Mouse (Mus musculus) liver, embryonic 11.5 days (tissue): ENCODE data around the gene Prkar1a. TPM values are rescaled to one million over a fixed set of nuclear protein-coding genes. Genes with fewer than 3 reads are reported as not detected.

Source experiments
- ATAC-seq: fragments of 200-750 bp; cut with Nextera tagmentation; replicated peaks from 2 replicates; pipeline ENCODE4 v1.8.0; 2017; ENCODE audit warnings: moderate number of reproducible peaks, mild to moderate bottlenecking, moderate TSS enrichment, moderate library complexity; ENCODE audit not compliant: low FRiP score
- DNase-seq: peaks from one replicate; pipeline ENCODE4 v3.0.0-alpha.2; 2017; ENCODE audit warnings: low spot score
- H3K27ac ChIP-seq: fragments of 300-500 bp; sonication (generic); 2 replicates; pipeline ENCODE4 v1.5.1; 2014; ENCODE audit warnings: mild to moderate bottlenecking, low read depth, low read length, control low read depth
- H3K27me3 ChIP-seq: fragments of 300-500 bp; sonication (generic); replicated peaks from 2 replicates; pipeline ENCODE4 v1.6.1; 2014; ENCODE audit warnings: low read length, mixed read lengths; ENCODE audit not compliant: control insufficient read depth, insufficient read depth
- H3K36me3 ChIP-seq: fragments of 300-500 bp; sonication (generic); 2 replicates; pipeline ENCODE4 v1.6.1; 2014; ENCODE audit warnings: mild to moderate bottlenecking, low read length, moderate library complexity, mixed read lengths; ENCODE audit not compliant: control insufficient read depth, insufficient read depth
- H3K4me1 ChIP-seq: fragments of 300-500 bp; sonication (generic); replicated peaks from 2 replicates; pipeline ENCODE4 v1.6.1; 2014; ENCODE audit warnings: low read length, mixed read lengths; ENCODE audit not compliant: control insufficient read depth, insufficient read depth
- H3K4me2 ChIP-seq: fragments of 300-500 bp; sonication (generic); 2 replicates; pipeline ENCODE4 v1.6.1; 2014; ENCODE audit warnings: mild to moderate bottlenecking, control low read depth, moderate library complexity
- H3K4me3 ChIP-seq: fragments of 300-500 bp; sonication (generic); 2 replicates; pipeline ENCODE4 v1.5.1; 2014; ENCODE audit warnings: low read depth, low read length, control low read depth
- H3K9ac ChIP-seq: fragments of 300-500 bp; sonication (generic); 2 replicates; pipeline ENCODE4 v1.6.1; 2014; ENCODE audit warnings: low read depth, low read length, control low read depth
- H3K9me3 ChIP-seq: fragments of 300-500 bp; sonication (generic); 2 replicates; pipeline ENCODE4 v1.6.1; 2016; ENCODE audit warnings: low read length, inconsistent platforms, mixed read lengths; ENCODE audit not compliant: control insufficient read depth
- WGBS: fragments of 180-500 bp; shearing (Covaris S2); extraction: QIAGEN DNeasy Blood & Tissue Kit; methylation state at CpG from one replicate; pipeline ENCODE4 v1.1.7; 2014; 5-methylcytosine and 5-hydroxymethylcytosine counted together
- polyA plus RNA-seq: library from polyadenylated mRNA; unstranded; fragments of >200 nt; fragmentation: Nextera tagmentation; extraction: Ambion mirVana; gene quantifications from 2 replicates; pipeline ENCODE4 v1.2.1, GENCODE M21; 2014

Gene Prkar1a
- polyA plus RNA-seq, 1 experiment from 2014 or later: 261 TPM

GRCm38 (mm10) chr11:109667371-109667770, 18.2 kb downstream of the Prkar1a start:
- H3K36me3 ChIP-seq: peaks cover 57% of the 10 kb centered on the region
- no peak overlapping the region for H3K4me3 ChIP-seq
- DNase-seq: no peak
- H3K9me3 ChIP-seq: no peaks in the 10 kb centered on the region
- H3K4me1 ChIP-seq: no peaks in the 10 kb centered on the region
- H3K9ac ChIP-seq: no peak overlapping the region
- no peak overlapping the region for H3K27ac ChIP-seq
- WGBS: 93% methylated on average over 19 of the region's 19 CpGs
- no peak for ATAC-seq
- no peak overlapping the region for H3K4me2 ChIP-seq
- no peaks in the 10 kb centered on the region for H3K27me3 ChIP-seq

GRCm38 (mm10) chr11:109668115-109668725, 19.0 kb downstream of the Prkar1a start:
- 83% methylated on average over 8 of the region's 8 CpGs for WGBS
- H3K36me3 ChIP-seq: peaks cover 52% of the 10 kb centered on the region

GRCm38 (mm10) chr11:109669149-109669708, 20.0 kb downstream of the Prkar1a start:
- H3K4me1 ChIP-seq: no peaks in the 10 kb centered on the region
- H3K27me3 ChIP-seq: no peaks in the 10 kb centered on the region
- no peak overlapping the region for H3K4me2 ChIP-seq
- H3K36me3 ChIP-seq: peaks cover 42% of the 10 kb centered on the region
- no peak overlapping the region for H3K9ac ChIP-seq
- 84% methylated on average over 8 of the region's 8 CpGs for WGBS
- H3K9me3 ChIP-seq: no peaks in the 10 kb centered on the region
- no peak overlapping the region for H3K4me3 ChIP-seq
- no peak for DNase-seq
- no peak overlapping the region for H3K27ac ChIP-seq
- ATAC-seq: no peak

More at GRCm38 (mm10) chr11:109668115-109668725, 19.0 kb downstream of the Prkar1a start:
- Histone ChIP-seq H3K9ac (no peak overlapping the region), H3K4me1 (no peaks in the 10 kb centered on the region), H3K4me3 (no peak overlapping the region), H3K9me3 (no peaks in the 10 kb centered on the region), H3K27me3 (no peaks in the 10 kb centered on the region), H3K4me2 (no peak overlapping the region), H3K27ac (no peak overlapping the region)
- ATAC-seq (no peak), DNase-seq (no peak)

GRCm38 (mm10) chr11:109670026-109670916, 21.1 kb downstream of the Prkar1a start:
- peaks cover 36% of the 10 kb centered on the region for H3K36me3 ChIP-seq
- DNase-seq (no peak), ATAC-seq (peak; percentile 37; the same call in 1 of the 2 replicates)
- H3K27me3 ChIP-seq: no peaks in the 10 kb centered on the region
- H3K9me3 ChIP-seq: no peaks in the 10 kb centered on the region
- WGBS: 66% methylated on average over 14 of the region's 14 CpGs
- no peak overlapping the region; the same call in 1 of the 2 replicates for H3K27ac ChIP-seq
- H3K4me1 ChIP-seq: no peaks in the 10 kb centered on the region
- H3K4me3 ChIP-seq: no peak overlapping the region
- H3K4me2 ChIP-seq: no peak overlapping the region
- no peak overlapping the region for H3K9ac ChIP-seq

- H3K4me2 ChIP-seq: no peak overlapping the region
- H3K9me3 ChIP-seq: no peaks in the 10 kb centered on the region
- H3K4me3 ChIP-seq: no peak overlapping the region
- no peaks in the 10 kb centered on the region for H3K27me3 ChIP-seq
- 79% methylated on average over 6 of the region's 6 CpGs for WGBS
- DNase-seq (no peak), ATAC-seq (no peak)
- no peak overlapping the region for H3K9ac ChIP-seq
- peaks cover 26% of the 10 kb centered on the region for H3K36me3 ChIP-seq
- H3K27ac ChIP-seq: no peak overlapping the region
- H3K4me1 ChIP-seq: no peaks in the 10 kb centered on the region
Observed at GRCm38 (mm10) chr11:109671136-109672020, 22.2 kb downstream of the Prkar1a start.

- Histone ChIP-seq H3K36me3 (peaks cover 20% of the 10 kb centered on the region), H3K4me3 (no peak overlapping the region), H3K4me2 (no peak overlapping the region), H3K9ac (no peak overlapping the region), H3K4me1 (no peaks in the 10 kb centered on the region), H3K27ac (no peak overlapping the region), H3K27me3 (no peaks in the 10 kb centered on the region), H3K9me3 (no peaks in the 10 kb centered on the region)
- DNase-seq (no peak), ATAC-seq (no peak)
- WGBS: 75% methylated on average over 5 of the region's 5 CpGs
Observed at GRCm38 (mm10) chr11:109672021-109672324, 22.8 kb downstream of the Prkar1a start.

GRCm38 (mm10) chr11:109672396-109672795, 23.2 kb downstream of the Prkar1a start:
- H3K4me1 ChIP-seq: no peaks in the 10 kb centered on the region
- H3K36me3 ChIP-seq: peaks cover 16% of the 10 kb centered on the region
- H3K27me3 ChIP-seq: no peaks in the 10 kb centered on the region
- H3K27ac ChIP-seq: no peak overlapping the region
- DNase-seq (no peak), ATAC-seq (no peak)
- no peak overlapping the region for H3K4me2 ChIP-seq
- no peak overlapping the region for H3K9ac ChIP-seq
- H3K4me3 ChIP-seq: no peak overlapping the region
- H3K9me3 ChIP-seq: no peaks in the 10 kb centered on the region
- WGBS: 80% methylated on average over 8 of the region's 8 CpGs
